Mouse (Mus musculus) midbrain, embryonic 16.5 days (tissue): ENCODE data around the gene Robo1. TPM values are rescaled to one million over a fixed set of nuclear protein-coding genes. Genes with fewer than 3 reads are reported as not detected.

Source experiments
- ATAC-seq: fragments of 200-750 bp; cut with Nextera tagmentation; 2 replicates; pipeline ENCODE4 v1.8.0; 2017; ENCODE audit warnings: moderate TSS enrichment
- H3K27ac ChIP-seq: fragments of 300-500 bp; sonication (generic); 2 replicates; pipeline ENCODE4 v1.5.1; 2014; ENCODE audit warnings: mild to moderate bottlenecking, low read length, mixed read lengths
- H3K27me3 ChIP-seq: fragments of 300-500 bp; sonication (generic); 2 replicates; pipeline ENCODE4 v1.6.1; 2014; ENCODE audit warnings: low read depth, low read length, mixed read lengths; ENCODE audit not compliant: control insufficient read depth, insufficient read depth
- H3K36me3 ChIP-seq: fragments of 300-500 bp; sonication (generic); 2 replicates; pipeline ENCODE4 v1.6.1; 2014; ENCODE audit warnings: mild to moderate bottlenecking, low read length, moderate library complexity, mixed read lengths; ENCODE audit not compliant: control insufficient read depth, insufficient read depth
- H3K4me1 ChIP-seq: fragments of 300-500 bp; sonication (generic); 2 replicates; pipeline ENCODE4 v1.6.1; 2014; ENCODE audit warnings: mild to moderate bottlenecking, low read length, mixed read lengths; ENCODE audit not compliant: control insufficient read depth, insufficient read depth
- H3K4me2 ChIP-seq: fragments of 300-500 bp; sonication (generic); 2 replicates; pipeline ENCODE4 v1.6.1; 2014; ENCODE audit warnings: mild to moderate bottlenecking, low read length, mixed read lengths
- H3K4me3 ChIP-seq: fragments of 300-500 bp; sonication (generic); 2 replicates; pipeline ENCODE4 v1.5.1; 2014; ENCODE audit warnings: low read depth, mild to moderate bottlenecking, low read length, moderate library complexity, mixed read lengths
- H3K9ac ChIP-seq: fragments of 300-500 bp; sonication (generic); 2 replicates; pipeline ENCODE4 v1.6.1; 2014; ENCODE audit warnings: low read depth, low read length, mixed read lengths
- H3K9me3 ChIP-seq: fragments of 300-500 bp; sonication (generic); replicated peaks from 2 replicates; pipeline ENCODE4 v1.6.1; 2014; ENCODE audit warnings: mild to moderate bottlenecking, low read length, mixed read lengths; ENCODE audit not compliant: control insufficient read depth, poor library complexity, severe bottlenecking
- WGBS: fragments of 180-500 bp; shearing (Covaris S2); extraction: QIAGEN DNeasy Blood & Tissue Kit; methylation state at CpG from one replicate; pipeline ENCODE4 v1.1.7; 2014; 5-methylcytosine and 5-hydroxymethylcytosine counted together
- polyA plus RNA-seq: library from polyadenylated mRNA; unstranded; fragments of >200 nt; fragmentation: Nextera tagmentation; extraction: Ambion mirVana; gene quantifications from 2 replicates; pipeline ENCODE4 v1.2.1, GENCODE M21; 2015

Robo1 gene
- polyA plus RNA-seq, 1 experiment from 2014 or later, result 47.9 TPM

DNA sequence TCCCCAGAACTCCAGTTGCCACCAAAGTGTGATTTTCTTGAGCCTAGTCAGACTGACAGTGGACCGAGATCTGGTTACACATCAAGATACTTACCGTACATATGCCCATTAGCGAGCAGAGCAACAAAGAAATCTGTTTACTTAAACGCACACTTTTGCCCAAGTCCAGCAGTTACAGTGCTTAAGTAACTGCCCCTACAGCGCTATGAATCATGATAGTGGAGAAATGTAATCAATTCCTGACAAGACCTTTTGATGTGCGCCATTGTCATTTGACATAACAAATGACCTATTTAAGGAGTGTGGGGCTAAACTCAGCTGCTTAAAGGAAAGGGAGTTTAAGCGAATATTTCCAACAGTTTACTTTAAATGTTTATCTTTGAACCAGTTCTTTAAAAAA is 104.8 kb downstream of the Robo1 start:
- H3K27ac ChIP-seq, result no peak overlapping the region
- no peak overlapping the region for H3K4me2 ChIP-seq
- WGBS, result 75% methylated on average over 7 of the region's 7 CpGs
- H3K36me3 ChIP-seq, result no peaks in the 10 kb centered on the region
- no peaks in the 10 kb centered on the region for H3K9me3 ChIP-seq
- H3K27me3 ChIP-seq, result no peaks in the 10 kb centered on the region
- no peak overlapping the region for H3K9ac ChIP-seq
- ATAC-seq, result no peak
- H3K4me3 ChIP-seq, result no peak overlapping the region
- H3K4me1 ChIP-seq, result peaks cover 2% of the 10 kb centered on the region; the same call in 1 of the 2 replicates

GRCm38 (mm10) chr16:72419328-72420066 is 111.4 kb downstream of the Robo1 start:
- Histone ChIP-seq H3K4me1 (no peaks in the 10 kb centered on the region), H3K4me2 (no peak overlapping the region), H3K36me3 (no peaks in the 10 kb centered on the region), H3K9ac (no peak overlapping the region), H3K27ac (no peak overlapping the region), H3K27me3 (no peaks in the 10 kb centered on the region), H3K4me3 (no peak overlapping the region), H3K9me3 (no peaks in the 10 kb centered on the region)
- ATAC-seq, result no peak
- WGBS, result 79% methylated on average over 5 of the region's 5 CpGs

- no peak overlapping the region for H3K4me3 ChIP-seq
- H3K9ac ChIP-seq, result no peak overlapping the region
- ATAC-seq, result no peak
- no peaks in the 10 kb centered on the region for H3K4me1 ChIP-seq
- H3K36me3 ChIP-seq, result no peaks in the 10 kb centered on the region
- no peak overlapping the region for H3K4me2 ChIP-seq
- H3K9me3 ChIP-seq, result no peaks in the 10 kb centered on the region
- H3K27me3 ChIP-seq, result no peaks in the 10 kb centered on the region
- WGBS, result 75% methylated on average over 4 of the region's 4 CpGs
- no peak overlapping the region for H3K27ac ChIP-seq
Measured at GRCm38 (mm10) chr16:72422426-72422825, 114.3 kb downstream of the Robo1 start.

GRCm38 (mm10) chr16:72434396-72434795 is 126.3 kb downstream of the Robo1 start:
- Histone ChIP-seq H3K27me3 (no peaks in the 10 kb centered on the region), H3K4me3 (no peak overlapping the region), H3K9ac (no peak overlapping the region), H3K9me3 (no peaks in the 10 kb centered on the region), H3K27ac (no peak overlapping the region), H3K4me1 (peaks cover 3% of the 10 kb centered on the region; the same call in 1 of the 2 replicates), H3K36me3 (no peaks in the 10 kb centered on the region), H3K4me2 (no peak overlapping the region)
- 0 out of 2 replicates have a peak, but pooled peaks have one; percentile 3 for ATAC-seq

DNA sequence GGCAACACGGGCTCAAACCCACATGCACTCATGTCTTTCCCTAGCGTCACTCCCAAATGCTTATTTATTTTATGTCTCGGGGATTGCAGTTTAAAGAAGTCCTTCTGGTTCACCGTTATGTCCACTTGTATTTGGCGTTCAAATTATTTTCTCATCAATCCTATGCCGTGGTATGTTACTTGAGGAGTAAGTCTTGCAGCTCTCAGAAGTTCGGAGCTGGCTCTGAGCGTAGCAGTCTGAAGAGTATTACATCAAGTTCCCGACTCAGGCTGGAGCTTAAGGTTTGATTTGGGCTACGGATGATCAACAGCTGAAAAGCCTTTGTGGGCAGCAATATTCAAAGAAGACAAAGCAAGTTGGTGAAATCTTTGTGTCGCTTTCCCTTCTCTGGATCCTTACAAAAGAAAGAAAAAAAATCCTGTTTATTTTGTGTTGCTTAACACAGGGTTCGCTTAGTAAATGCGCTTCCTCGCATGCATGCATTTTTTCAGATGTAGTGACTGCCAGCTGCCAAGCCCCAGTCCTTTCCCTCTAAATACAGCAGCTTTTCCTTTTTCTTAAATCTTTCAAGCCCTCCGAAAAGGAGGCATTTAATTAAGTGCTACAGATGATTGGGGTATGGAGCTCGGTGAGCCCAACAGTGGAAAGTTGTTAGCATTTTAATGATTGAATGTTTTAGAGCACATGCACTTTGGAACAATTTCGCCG is 136.5 kb downstream of the Robo1 start:
- H3K9me3 ChIP-seq, result no peaks in the 10 kb centered on the region
- WGBS, result 32% methylated on average over 18 of the region's 18 CpGs
- no peak overlapping the region for H3K27ac ChIP-seq
- no peak overlapping the region for H3K9ac ChIP-seq
- peak overlapping the region; percentile 26 for H3K4me2 ChIP-seq
- H3K4me1 ChIP-seq, result peaks cover 2% of the 10 kb centered on the region; the same call in 1 of the 2 replicates
- no peaks in the 10 kb centered on the region for H3K36me3 ChIP-seq
- ATAC-seq, result no peak
- no peaks in the 10 kb centered on the region for H3K27me3 ChIP-seq
- no peak overlapping the region for H3K4me3 ChIP-seq

DNA sequence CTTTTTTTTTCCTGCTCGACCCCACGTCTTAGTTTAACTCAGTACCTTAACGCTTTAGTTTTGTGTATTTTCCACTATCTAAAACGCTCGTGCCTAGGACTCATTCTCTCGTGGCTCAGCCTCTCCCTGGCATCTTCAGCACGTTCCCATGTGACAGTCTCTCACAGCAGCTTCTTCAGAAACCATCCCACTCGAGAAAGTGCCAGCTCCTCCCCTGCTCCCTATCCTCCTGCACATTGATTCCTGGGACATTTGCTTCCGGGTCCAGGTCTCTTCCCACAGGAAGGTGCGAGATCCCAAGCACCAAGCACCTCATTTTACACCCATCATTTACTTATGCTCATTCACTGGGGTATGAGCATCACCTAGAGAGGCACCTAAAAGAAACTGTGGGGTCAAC is 150.0 kb downstream of the Robo1 start:
- Histone ChIP-seq H3K27ac (no peak overlapping the region), H3K36me3 (no peaks in the 10 kb centered on the region), H3K4me1 (no peaks in the 10 kb centered on the region), H3K9me3 (no peaks in the 10 kb centered on the region), H3K9ac (no peak overlapping the region), H3K4me3 (no peak overlapping the region), H3K27me3 (no peaks in the 10 kb centered on the region), H3K4me2 (no peak overlapping the region)
- 60% methylated on average over 10 of the region's 10 CpGs for WGBS
- ATAC-seq, result no peak

GRCm38 (mm10) chr16:72458576-72458975 is 150.5 kb downstream of the Robo1 start:
- no peaks in the 10 kb centered on the region for H3K9me3 ChIP-seq
- 64% methylated on average over 10 of the region's 10 CpGs for WGBS
- H3K27me3 ChIP-seq, result no peaks in the 10 kb centered on the region
- no peak overlapping the region for H3K4me3 ChIP-seq
- no peak overlapping the region for H3K4me2 ChIP-seq
- no peak for ATAC-seq
- H3K27ac ChIP-seq, result no peak overlapping the region
- no peaks in the 10 kb centered on the region for H3K36me3 ChIP-seq
- no peaks in the 10 kb centered on the region for H3K4me1 ChIP-seq
- H3K9ac ChIP-seq, result no peak overlapping the region

GRCm38 (mm10) chr16:72465696-72466095 is 157.6 kb downstream of the Robo1 start:
- Histone ChIP-seq H3K4me2 (no peak overlapping the region), H3K27me3 (no peaks in the 10 kb centered on the region), H3K4me1 (peaks cover 2% of the 10 kb centered on the region; the same call in 1 of the 2 replicates), H3K36me3 (no peaks in the 10 kb centered on the region), H3K4me3 (no peak overlapping the region), H3K27ac (no peak overlapping the region), H3K9me3 (no peaks in the 10 kb centered on the region), H3K9ac (no peak overlapping the region)
- ATAC-seq, result no peak
- 25% methylated on average over 3 of the region's 3 CpGs for WGBS

DNA sequence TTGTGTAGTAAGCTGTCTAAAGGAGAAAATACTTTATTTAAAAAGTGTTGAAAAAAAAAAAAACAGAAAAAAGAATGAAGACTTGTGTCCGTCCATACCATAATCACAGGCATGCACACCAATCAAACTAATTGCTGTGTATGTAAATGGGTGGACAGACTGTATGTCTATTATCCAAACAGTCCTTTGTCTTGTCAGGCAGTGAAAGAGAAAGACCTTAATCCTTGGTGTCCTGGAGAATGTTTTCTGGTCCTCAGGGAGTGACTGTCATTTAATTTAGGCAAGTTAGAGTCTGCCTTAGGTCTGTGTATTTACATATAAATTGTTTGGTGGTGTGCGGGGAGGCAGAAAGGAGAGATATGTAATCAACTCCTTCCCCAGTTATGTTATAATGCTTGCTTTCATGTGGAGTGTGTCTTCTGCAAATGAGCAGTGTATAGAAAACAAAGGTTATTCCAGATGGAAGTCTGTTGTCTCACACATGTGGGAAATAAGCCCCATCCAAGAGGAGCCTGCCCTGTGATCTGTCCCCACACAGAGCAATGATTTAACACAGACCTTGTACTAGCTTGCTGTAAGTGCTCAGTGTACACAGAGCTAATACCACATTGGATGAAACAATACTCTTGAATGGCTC is 162.0 kb downstream of the Robo1 start:
- Histone ChIP-seq H3K27me3 (no peaks in the 10 kb centered on the region), H3K4me3 (no peak overlapping the region), H3K4me2 (no peak overlapping the region), H3K27ac (no peak overlapping the region), H3K9ac (no peak overlapping the region), H3K4me1 (peaks cover 2% of the 10 kb centered on the region; the same call in 1 of the 2 replicates), H3K9me3 (no peaks in the 10 kb centered on the region), H3K36me3 (no peaks in the 10 kb centered on the region)
- no peak for ATAC-seq
- WGBS, result 17% methylated on average over 2 of the region's 2 CpGs
